Mouse (Mus musculus) ES-E14 (cell line): ENCODE measurements around the gene Lias. TPM values are rescaled to one million over a fixed set of nuclear protein-coding genes. Genes with fewer than 3 reads are reported as not detected.

Experiments used
- DNase-seq: peaks from one replicate; pipeline ENCODE4 v3.0.0-alpha.2; 2013; ENCODE audit warnings: low read depth, low spot score
- H3K27ac ChIP-seq: 2 replicates; pipeline ENCODE4 v1.5.1; 2012; ENCODE audit warnings: low read depth, mild to moderate bottlenecking, low read length, moderate library complexity, mixed read lengths; ENCODE audit not compliant: poor library complexity, insufficient read depth, severe bottlenecking
- H3K36me3 ChIP-seq: 2 replicates; pipeline ENCODE4 v1.6.1; 2012; ENCODE audit warnings: mild to moderate bottlenecking, low read length, moderate library complexity, mixed read lengths; ENCODE audit not compliant: control insufficient read depth, poor library complexity, insufficient read depth, severe bottlenecking
- H3K4me1 ChIP-seq, 2 experiments: fragments of 150-350 bp in 1 of 2; sonication (generic) in 1 of 2; 2 replicates each; pipeline ENCODE4 v1.6.1; 2012; ENCODE audit warnings: low read length in 2 of 2, mild to moderate bottlenecking in 1 of 2, mixed read lengths in 1 of 2; ENCODE audit not compliant: control insufficient read depth in 2 of 2, insufficient read depth in 2 of 2, poor library complexity in 1 of 2
- H3K4me3 ChIP-seq, 2 experiments: fragments of 150-350 bp in 1 of 2; sonication (generic) in 1 of 2; 2 replicates each; pipeline ENCODE4 v1.5.1; 2012; ENCODE audit warnings: low read length in 2 of 2, low read depth in 1 of 2, mild to moderate bottlenecking in 1 of 2, mixed read lengths in 1 of 2; ENCODE audit not compliant: insufficient read depth in 1 of 2, poor library complexity in 1 of 2, severe bottlenecking in 1 of 2
- H3K9ac ChIP-seq: 2 replicates; pipeline ENCODE4 v1.6.1; 2012; ENCODE audit warnings: low read depth, mild to moderate bottlenecking, low read length, mixed read lengths; ENCODE audit not compliant: poor library complexity, insufficient read depth, severe bottlenecking
- H3K9me3 ChIP-seq: fragments of 150-350 bp; sonication (generic); 2 replicates; pipeline ENCODE4 v1.6.1; 2012; ENCODE audit warnings: low read depth, mild to moderate bottlenecking, low read length; ENCODE audit not compliant: control insufficient read depth, insufficient read depth
- MAFK ChIP-seq: IDR thresholded peaks from 2 replicates; pipeline ENCODE4 v1.6.1; 2014; ENCODE audit warnings: mild to moderate bottlenecking, low read depth, low read length, inconsistent platforms; ENCODE audit not compliant: insufficient read depth
- ZC3H11A ChIP-seq: IDR thresholded peaks from 2 replicates; pipeline ENCODE4 v1.6.1; 2012; ENCODE audit warnings: low read depth, mild to moderate bottlenecking, inconsistent platforms, low read length, borderline replicate concordance
- in situ Hi-C, 2 experiments: fragments of 600-800 bp; cut with MboI; formaldehyde crosslinking; loops; one replicate each; pipeline ENCODE4 v1.15.1; 2025; ENCODE audit warnings: low sequenced_read_pairs in 2 of 2, inconsistent platforms in 1 of 2; ENCODE audit not compliant: unreplicated experiment in 2 of 2
- total RNA-seq: library from RNA; depleted of rRNA; stranded (reverse); fragments of 300-350 nt; gene quantifications from 2 replicates; pipeline ENCODE4 v1.2.3, GENCODE M21; 2012; rRNA removed

Gene Lias
- total RNA-seq, 1 experiment, result 52.8 TPM

DNA sequence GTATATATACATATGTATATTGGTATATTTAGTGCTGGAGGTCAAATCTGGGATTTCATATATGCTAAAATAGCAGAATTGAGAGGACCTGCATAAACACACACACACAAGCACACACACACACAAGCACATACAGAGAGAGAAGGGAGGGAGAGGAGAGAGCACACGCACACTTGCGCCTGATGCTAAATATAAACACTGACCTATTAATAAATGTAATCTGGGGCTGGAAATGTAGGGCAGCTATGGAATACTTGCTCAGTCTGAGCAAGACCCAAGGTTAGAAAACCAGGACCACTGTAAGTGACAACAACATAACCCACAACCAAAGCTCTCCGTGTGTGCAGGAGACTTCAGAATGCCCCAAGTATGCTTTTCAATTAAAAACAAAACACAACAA lies 68.2 kb downstream of the Lias start:
- in situ Hi-C loops, result no loop called here
- no peak overlapping the region for H3K27ac ChIP-seq

More for the DNA sequence above, 68.2 kb downstream of the Lias start:
- H3K9ac ChIP-seq, result no peak overlapping the region
- TF ChIP-seq ZC3H11A, result no peak
- TF ChIP-seq MAFK, result no peak
- peaks cover 0 to 1% of the 10 kb centered on the region in 2 experiments; a peak in 1 of 4 replicates for H3K4me1 ChIP-seq
- H3K4me3 ChIP-seq, result no peak overlapping the region
- H3K9me3 ChIP-seq, result no peaks in the 10 kb centered on the region
- no peaks in the 10 kb centered on the region; the same call in 1 of the 2 replicates for H3K36me3 ChIP-seq
- no peak for DNase-seq

Other genes starting within 250 kb of the Lias start
- gene Wdr19, start 191.8 kb upstream of the Lias start, total RNA-seq, result 5.3 and 5.7 TPM in 2 replicates
- gene Rfc1, start 55.8 kb upstream of the Lias start, total RNA-seq, result 53.4 and 70.5 TPM in 2 replicates
- 0.63 and 3.6 TPM in 2 replicates for gene Klb, start 43.2 kb upstream of the Lias start, total RNA-seq
- gene Rpl9, start 53 bp upstream of the Lias start, total RNA-seq, result 1,957 and 1,967 TPM in 2 replicates
- gene Ugdh, start 44.5 kb downstream of the Lias start, total RNA-seq, result 6.9 and 15.8 TPM in 2 replicates
- not detected in 2 replicates for gene Gm43552, start 101.3 kb downstream of the Lias start, total RNA-seq
- 18.9 and 23.5 TPM in 2 replicates for gene Smim14, start 145.7 kb downstream of the Lias start, total RNA-seq
- 77.1 and 101 TPM in 2 replicates for gene Ube2k, start 145.7 kb downstream of the Lias start, total RNA-seq